Mouse (Mus musculus): ENCODE results near the gene Lta.
"Not testable (repeated sequence)": the region's sequence is repeated elsewhere in the genome, so short reads cannot be mapped to it uniquely, and the experiment has no call there.

Lta gene

GRCm38 (mm10) chr17:35239700-35240099 is 34.5 kb upstream of the Lta start:
- no peak for DNase-seq

- peak; percentile 92 for DNase-seq
Measured at GRCm38 (mm10) chr17:35237504-35237903, 32.4 kb upstream of the Lta start.

- peak; percentile 95 for DNase-seq
Measured at GRCm38 (mm10) chr17:35236996-35237395, 31.8 kb upstream of the Lta start.

GRCm38 (mm10) chr17:35236390-35236746 is 31.2 kb upstream of the Lta start:
- DNase-seq, result peak; percentile 99

GRCm38 (mm10) chr17:35235614-35236389 is 30.7 kb upstream of the Lta start, which contains the start of gene Nfkbil1:
Gene Nfkbil1, minus strand, starts transcription at chr17:35235792.
- peak; percentile 99 for DNase-seq

DNA sequence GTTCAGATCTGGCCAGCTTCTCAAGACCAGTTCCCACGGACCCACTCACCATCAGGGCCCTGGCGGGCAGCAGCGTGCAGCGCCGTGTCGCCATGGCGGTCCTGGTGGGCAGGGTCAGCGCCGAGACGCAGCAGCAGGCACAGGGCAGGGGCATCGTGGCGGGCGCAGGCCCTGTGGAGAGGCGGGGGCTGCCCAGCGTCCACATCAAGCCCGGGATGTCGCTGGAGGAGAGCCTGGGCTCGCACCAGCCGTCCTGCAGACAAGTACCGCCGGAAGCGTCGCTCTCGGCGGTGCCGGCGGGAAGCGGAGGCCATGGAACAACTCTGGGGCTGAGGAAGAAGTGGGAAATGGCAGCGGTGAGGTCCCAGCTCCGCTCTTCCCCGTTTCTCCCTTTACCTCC is 29.8 kb upstream of the Lta start:
- DNase-seq, result peak; percentile 97

- DNase-seq, result not testable (repeated sequence)
Measured at GRCm38 (mm10) chr17:35234090-35234489, 28.9 kb upstream of the Lta start.

DNA sequence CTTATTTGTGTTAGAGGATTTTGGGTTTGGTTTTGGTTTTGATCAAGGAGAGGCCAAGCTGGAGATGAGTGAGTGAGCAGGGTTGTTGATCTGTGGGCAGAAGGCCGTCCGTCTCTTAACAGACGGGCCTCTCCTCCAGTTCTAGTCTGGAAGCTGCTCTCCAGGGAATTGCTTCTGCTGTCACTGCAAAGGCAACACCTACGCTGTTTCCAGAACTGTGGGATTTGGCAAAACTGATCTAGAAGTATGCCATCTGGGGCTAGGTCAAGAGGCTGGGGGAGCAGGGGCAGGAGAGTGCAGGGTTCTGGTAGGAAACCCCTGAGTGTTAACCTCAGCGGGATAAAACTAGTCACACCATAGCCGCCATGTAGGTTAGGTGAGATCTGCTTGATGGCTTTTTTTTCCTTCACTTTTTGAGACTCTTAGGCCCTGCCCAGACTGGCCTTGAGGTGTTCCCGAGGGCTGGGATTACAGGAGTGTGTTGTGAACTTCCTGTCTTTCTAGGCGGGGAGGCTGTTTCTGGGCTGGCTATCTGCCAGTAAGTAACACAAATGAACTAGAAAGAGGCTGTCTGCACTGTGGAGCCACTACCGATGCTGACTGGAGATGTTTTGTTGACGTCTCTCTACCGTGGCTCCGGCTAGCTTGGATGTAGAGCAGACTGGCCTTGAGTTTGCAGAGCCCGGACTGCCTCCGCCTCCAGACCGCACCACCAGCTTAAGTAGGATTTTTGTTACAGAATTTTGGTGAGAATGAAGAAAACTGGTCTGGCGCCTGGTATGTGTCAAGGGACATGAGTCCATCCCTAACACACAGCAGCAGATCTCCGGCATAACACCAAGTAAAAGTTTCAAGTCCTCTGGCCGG is 28.2 kb upstream of the Lta start, which contains the start of gene Atp6v1g2:
TSS of gene Atp6v1g2 (plus strand) at position 547 of the 867 bp plus-strand sequence.
- DNase-seq, result peak; percentile 96

GRCm38 (mm10) chr17:35232659-35233058 is 27.5 kb upstream of the Lta start:
- DNase-seq, result no peak

DNA sequence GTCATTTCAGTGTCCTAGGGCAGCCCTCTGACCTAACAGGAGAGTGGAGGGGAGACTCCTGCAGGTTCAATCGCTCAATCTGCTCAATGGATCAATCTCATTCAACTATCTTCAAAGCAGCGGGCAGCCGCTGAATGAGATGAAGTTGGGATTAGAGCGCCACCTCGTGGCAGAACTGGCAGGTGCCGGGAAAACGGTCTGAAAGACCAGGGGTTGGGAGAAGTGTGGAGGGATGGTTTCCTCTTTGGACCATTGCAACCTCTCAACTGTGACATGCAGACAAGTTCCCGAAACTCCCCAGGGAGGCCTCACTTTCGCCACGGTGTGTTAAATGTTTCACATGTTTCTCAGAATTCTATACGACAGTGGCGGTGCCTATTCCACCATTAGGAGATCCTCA is 26.9 kb upstream of the Lta start:
- DNase-seq, result peak; percentile 98

DNA sequence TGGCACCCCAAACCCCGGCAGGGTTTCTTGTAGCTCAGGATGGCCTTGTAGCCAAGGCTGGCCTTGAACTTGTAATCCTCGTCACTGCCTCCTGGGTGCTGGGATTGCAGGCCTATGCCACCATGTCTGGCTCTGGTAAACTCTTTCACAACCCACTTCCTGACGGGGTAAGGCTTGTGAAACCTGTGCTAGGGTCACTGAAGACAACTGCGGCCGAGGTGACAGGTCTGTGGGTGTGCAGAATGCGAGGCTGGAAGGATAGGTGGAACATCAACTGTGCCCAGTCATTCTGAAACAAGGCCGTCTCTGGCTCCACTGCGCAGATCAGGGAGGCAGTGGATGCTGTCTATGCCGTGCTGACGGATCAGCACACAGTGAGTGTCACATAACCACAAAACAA is 25.9 kb upstream of the Lta start:
- peak; percentile 89 for DNase-seq

DNA sequence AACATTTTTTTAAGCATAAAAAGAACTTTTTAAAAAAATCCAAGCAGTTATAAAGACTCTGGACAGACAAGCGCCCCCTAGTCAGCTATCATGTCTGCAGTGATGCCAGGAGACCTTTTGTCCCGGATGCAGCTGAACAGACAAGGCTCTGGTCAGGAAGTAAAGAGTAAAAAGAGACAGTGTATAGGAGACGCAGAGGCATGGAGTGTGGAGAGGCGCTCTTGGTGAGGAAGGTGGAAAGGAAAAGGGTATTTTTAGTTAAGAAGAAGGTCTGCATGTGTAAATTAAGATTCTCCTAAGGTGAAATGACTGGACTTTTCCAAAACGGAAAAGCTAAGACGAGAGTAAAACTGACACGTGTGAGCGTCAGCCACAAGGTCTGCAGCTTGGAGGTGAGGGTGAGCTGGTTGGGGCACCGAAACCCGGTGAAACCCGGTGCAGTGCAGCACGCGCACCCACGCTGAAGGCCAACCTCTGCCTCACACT is 21.5 kb upstream of the Lta start:
- DNase-seq, result no peak

DNA sequence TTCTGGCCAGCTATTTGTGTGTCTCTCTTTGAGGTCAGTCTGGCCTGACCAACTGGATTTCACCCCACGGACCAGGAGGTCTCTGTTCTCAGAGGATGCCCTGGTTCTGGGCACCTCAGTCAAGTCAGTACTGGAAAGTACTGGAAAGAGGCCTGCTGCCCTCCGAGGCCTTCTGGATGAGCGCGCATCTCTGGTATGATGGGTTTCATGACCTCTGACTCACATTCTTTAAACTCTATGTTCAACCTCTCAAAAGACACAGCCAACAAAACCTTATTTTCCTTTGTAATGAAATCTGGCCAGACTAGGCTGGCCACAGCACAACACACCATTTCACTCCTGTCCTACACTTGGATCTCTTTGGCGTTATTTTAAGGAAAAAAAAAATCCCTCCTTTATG is 20.3 kb upstream of the Lta start:
- DNase-seq, result no peak

GRCm38 (mm10) chr17:35224641-35225040 is 19.5 kb upstream of the Lta start:
- no peak for DNase-seq

DNA sequence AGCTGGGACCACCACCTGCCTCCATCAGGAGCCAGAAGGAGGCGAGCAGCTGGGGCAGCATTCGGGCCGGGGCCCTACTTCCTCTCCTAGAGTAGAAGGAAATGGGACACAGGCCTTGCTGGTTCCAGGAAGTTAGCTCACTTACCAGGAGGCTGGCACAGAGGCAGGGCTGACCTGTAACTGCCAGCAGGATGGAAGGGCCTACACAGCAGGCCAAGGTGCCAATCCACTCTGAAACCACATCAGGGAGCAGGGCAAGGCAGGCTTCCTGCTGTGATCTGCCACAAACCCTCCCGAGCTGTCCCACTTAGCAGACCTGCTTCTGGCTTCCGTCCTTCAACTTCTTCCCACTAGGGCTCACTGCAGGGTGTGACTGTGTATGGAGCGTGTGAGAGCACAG is 17.1 kb upstream of the Lta start:
- peak; percentile 95 for DNase-seq

DNA sequence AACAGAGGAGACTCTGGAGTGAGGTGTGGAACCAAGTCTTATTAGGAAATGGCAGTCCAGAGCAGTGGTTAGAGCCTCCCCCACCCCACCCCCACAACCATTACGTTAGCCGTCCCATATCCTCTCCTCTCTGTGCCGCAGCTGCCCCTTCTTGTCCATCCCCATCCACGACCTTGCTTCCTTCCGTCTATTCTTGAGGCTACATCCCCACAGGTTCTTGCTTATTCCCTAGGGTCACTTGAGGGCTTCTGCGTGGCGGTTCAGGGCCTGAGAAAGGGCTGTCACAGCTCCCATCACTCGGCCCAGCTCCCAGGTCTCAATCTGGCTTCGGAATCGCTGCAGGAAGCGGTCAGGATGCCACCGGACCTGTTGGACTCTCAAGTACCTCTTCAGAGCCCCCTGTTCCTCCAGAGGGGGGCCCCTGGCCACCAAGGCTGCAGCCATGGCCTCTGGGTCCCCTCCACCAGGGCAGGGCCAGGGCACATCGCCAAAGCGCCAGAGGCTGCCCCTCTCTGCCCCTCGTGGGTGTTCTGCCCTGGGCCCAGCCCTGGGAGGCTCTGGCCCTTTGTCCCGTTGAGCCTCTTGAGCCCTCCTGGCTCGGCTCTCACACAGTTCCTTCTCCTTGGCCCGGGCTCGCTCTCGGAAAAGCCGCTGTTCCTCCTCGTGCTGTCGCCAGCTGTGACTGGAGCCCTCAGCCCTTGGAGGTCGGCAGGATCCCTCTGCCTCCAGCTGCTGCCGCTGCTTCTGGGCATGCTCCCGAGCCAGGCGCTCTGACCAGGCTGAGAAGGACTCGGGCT is 15.2 kb upstream of the Lta start, which contains the start of gene Gm16181:
TSS of gene Gm16181 (plus strand) at position 679 of the 797 bp plus-strand sequence.
- peak; percentile 99 for DNase-seq

DNA sequence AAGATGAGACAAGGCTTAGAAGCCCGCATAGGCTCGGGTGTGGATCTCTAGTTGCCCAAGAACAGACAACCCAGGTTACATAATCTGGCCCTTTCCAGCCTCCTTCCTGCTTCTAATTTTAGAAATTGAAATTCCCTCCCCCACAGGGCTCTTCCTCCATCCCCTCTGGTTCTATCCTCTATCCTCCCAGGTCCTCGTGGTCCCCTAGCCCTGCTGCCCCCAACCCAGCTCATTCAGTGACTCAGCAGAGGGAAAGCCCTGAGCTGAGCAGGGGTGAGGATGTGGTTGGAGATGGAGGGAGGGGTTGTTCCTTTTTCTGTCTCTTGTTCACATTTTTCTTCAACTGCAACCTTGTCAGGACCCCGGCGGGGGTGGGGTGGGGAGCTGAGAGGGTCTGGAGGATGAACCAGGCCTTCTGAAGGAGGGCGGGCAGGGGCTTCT is 14.5 kb upstream of the Lta start:
- peak; percentile 98 for DNase-seq

DNA sequence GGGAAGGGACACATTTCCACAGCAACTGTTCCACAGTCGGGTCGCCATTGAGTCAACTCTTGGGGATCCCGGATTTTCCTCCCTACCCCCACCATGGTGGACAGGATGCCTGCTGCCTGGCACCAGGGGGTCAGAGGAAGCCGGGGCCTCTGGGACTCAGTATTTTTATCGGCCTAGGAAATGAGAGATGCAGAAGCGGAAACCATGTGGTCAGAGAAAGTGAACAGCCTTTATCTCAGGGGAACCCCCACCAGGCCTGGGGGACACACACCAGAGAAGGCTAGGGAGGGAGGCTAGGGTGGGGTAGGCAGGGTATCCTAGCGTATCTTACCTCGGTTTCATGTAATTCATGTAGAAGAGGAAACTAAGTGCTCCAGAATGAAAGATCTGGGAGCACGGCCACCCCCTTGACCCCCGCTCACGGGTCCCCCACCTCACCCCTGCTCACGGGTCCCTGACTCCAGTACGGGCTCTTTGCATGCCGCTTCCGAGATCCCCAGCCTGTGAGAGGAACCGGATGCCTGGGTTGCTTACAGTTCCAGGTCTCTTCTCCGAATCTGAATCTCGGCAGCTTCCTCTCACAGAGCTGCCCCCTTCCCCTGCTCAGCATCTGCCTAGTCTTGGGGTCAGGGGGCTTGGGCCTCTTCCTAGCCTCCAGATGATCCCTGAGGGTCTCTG is 13.5 kb upstream of the Lta start:
- DNase-seq, result peak; percentile 99

GRCm38 (mm10) chr17:35213071-35213470 is 7.9 kb upstream of the Lta start:
- DNase-seq, result no peak

GRCm38 (mm10) chr17:35210593-35210992 is 5.4 kb upstream of the Lta start:
- DNase-seq, result no peak

DNA sequence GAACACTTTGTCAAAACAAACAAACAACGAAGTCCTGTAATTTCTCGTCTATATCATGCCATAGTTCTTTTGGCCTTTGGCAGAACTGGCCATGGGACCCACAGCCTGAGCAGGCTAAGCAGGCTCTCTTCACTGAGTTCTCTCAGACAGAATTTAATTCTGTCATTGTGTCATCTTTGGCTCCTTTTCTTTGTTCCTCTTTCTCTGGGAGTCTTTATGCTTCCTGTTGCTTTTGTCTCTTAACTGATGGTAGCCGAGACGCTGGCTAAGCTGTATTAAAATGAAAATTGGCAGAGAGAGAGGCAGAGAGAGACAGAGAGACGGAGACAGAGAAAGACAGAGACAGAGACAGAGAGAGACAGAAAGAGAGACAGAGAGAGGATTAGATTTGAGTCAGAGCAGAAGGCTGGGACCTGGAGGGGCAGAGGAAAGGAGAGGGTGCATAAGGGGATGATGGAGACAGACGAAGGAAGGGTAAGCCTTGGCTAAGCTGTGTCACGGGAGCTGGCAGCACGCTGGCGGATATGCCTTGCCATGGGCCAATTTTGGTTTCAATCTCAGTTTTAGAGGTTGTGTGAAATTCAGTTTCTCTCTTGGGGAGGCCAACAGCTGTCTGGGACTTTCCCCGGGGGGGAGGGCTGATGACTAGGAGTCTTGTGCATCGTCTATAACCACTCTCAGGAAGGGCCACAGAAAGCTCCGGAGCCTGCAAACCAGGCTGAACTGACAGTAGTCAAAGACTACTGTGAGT is 4.8 kb upstream of the Lta start:
- peak; percentile 96 for DNase-seq

Data from heart, adult 11 months (tissue).